Mouse (Mus musculus) C2C12 (cell line): ENCODE measurements around the gene Ppp6r3. TPM values are rescaled to one million over a fixed set of nuclear protein-coding genes. Genes with fewer than 3 reads are reported as not detected.

ENCODE experiments used
- H3K27me3 ChIP-seq: one replicate; pipeline ENCODE4 v1.6.1; 2011; ENCODE audit not compliant: control insufficient read depth, insufficient read depth, insufficient read length
- H3K36me3 ChIP-seq: one replicate; pipeline ENCODE4 v1.6.1; 2011; ENCODE audit not compliant: control insufficient read depth, insufficient read depth
- H3K4me3 ChIP-seq: one replicate; pipeline ENCODE4 v1.5.1; 2011; ENCODE audit warnings: mild to moderate bottlenecking, control low read depth; ENCODE audit not compliant: poor library complexity, insufficient read depth, severe bottlenecking
- H3K79me2 ChIP-seq: one replicate; pipeline ENCODE4 v1.6.1; 2011; ENCODE audit not compliant: control insufficient read depth, insufficient read depth
- H3K79me3 ChIP-seq: one replicate; pipeline ENCODE4 v1.6.1; 2011; ENCODE audit warnings: low read depth, control low read depth
- H3ac ChIP-seq: one replicate; pipeline ENCODE3; 2011; ENCODE audit warnings: low read depth; ENCODE audit not compliant: control insufficient read depth, insufficient read length
- CEBPB ChIP-seq: IDR thresholded peaks from one replicate; pipeline ENCODE4 v1.6.1; 2011; ENCODE audit warnings: low read depth, mild to moderate bottlenecking, control low read depth, moderate library complexity
- CTCF ChIP-seq: IDR thresholded peaks from one replicate; pipeline ENCODE4 v1.5.1; 2011; ENCODE audit not compliant: control insufficient read depth, insufficient read depth, insufficient read length
- FOSL1 ChIP-seq: IDR thresholded peaks from one replicate; pipeline ENCODE4 v1.8.0; 2011; ENCODE audit warnings: mild to moderate bottlenecking, low read length; ENCODE audit not compliant: poor library complexity, insufficient read depth, severe bottlenecking
- MAX ChIP-seq: IDR thresholded peaks from one replicate; pipeline ENCODE4 v1.6.1; 2011; ENCODE audit warnings: mild to moderate bottlenecking, control low read depth
- MYOD1 ChIP-seq: IDR thresholded peaks from one replicate; pipeline ENCODE4 v1.6.1; 2011; ENCODE audit warnings: low read depth; ENCODE audit not compliant: control insufficient read depth, insufficient read length
- MYOG ChIP-seq: IDR thresholded peaks from one replicate; pipeline ENCODE4 v1.6.1; 2011; ENCODE audit not compliant: control insufficient read depth, insufficient read length; ENCODE audit errors: extremely low read depth
- USF1 ChIP-seq: IDR thresholded peaks from one replicate; pipeline ENCODE4 v1.6.1; 2011; ENCODE audit warnings: low read depth, mild to moderate bottlenecking, control low read depth, moderate library complexity
- polyA plus RNA-seq: library from polyadenylated mRNA; unstranded; fragments of >200 nt; fragmentation: generic; extraction: Trizol; gene quantifications from one replicate; pipeline ENCODE4 v1.2.1, GENCODE M21; 2012; ENCODE audit warnings: missing spikeins

Gene Ppp6r3
- polyA plus RNA-seq, 1 experiment, result 18.1 TPM

DNA sequence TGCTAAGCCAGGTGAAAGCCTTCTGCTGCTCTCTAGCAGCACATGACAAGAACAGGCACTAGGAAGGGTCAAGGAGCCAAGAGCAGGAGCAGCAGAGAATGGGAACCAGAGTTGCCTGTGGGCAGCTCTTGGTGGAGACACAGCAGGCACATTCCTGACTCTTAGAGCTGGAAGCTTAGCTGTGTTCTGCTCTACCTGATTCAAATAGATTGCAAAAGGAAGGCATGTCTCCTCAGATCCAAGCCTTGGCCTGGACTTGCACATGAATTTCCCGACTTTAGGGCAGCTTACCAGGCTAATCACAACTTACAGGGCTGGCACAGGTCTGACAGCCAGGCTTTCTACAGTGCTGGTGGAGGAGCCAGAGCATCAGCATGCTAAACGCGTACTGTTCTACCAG is 115.6 kb downstream of the Ppp6r3 start:
- H3K4me3 ChIP-seq, result no peak overlapping the region
- H3K36me3 ChIP-seq, result peaks cover 67% of the 10 kb centered on the region

DNA sequence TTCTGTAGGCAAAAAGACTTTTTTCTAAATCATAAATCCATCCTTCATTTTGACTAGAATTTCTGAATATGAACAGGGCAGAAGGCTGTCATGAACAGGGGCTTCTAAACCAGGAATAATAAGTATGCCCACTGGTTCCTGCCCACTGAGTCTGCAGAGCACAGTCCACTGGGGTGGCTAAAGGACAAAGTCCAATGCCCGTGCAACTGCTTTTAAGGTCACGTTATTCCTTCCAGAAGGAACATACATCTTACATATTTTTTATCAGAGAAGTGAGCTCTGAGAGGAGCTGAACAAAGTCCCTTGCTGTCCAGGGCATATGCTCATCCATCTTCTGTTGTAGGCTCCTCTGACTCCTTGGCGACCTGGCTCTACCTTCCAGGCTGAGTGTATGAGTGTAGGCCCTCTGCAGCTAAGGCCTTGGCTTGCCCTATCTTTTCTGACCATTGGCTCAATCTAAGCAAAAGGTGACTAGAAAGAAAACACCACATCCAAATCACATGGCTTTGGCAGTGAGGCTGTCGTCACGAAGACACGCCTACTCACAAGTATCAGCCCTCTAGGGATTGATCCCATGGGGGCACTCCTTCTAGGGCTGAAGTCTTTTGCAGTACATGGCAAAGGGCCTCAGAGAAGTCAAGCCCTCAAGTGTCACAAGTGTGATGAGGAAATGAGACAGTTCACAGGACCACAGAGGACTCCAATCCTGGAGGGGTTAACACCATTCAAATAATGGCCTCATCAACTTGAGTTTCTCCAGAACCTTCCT is 117.0 kb downstream of the Ppp6r3 start:
- peaks cover 63% of the 10 kb centered on the region for H3K36me3 ChIP-seq
- H3K79me2 ChIP-seq, result no peaks in the 10 kb centered on the region
- no peaks in the 10 kb centered on the region for H3K27me3 ChIP-seq
- no peaks in the 10 kb centered on the region for H3K79me3 ChIP-seq
- TF ChIP-seq MYOD1, result no peak
- TF ChIP-seq CTCF, result no peak
- no peak for TF ChIP-seq FOSL1
- TF ChIP-seq USF1, result no peak
- no peak for TF ChIP-seq CEBPB
- no peak for TF ChIP-seq MAX
- no peak for TF ChIP-seq MYOG
- no peak overlapping the region for H3K4me3 ChIP-seq
- H3ac ChIP-seq, result no peak overlapping the region

More for the DNA sequence above, 115.6 kb downstream of the Ppp6r3 start:
- no peaks in the 10 kb centered on the region for H3K27me3 ChIP-seq
- H3ac ChIP-seq, result no peak overlapping the region
- no peaks in the 10 kb centered on the region for H3K79me3 ChIP-seq
- no peaks in the 10 kb centered on the region for H3K79me2 ChIP-seq
- TF ChIP-seq USF1 (no peak), FOSL1 (no peak), CTCF (no peak), MYOD1 (no peak), CEBPB (no peak), MYOG (no peak), MAX (no peak)

DNA sequence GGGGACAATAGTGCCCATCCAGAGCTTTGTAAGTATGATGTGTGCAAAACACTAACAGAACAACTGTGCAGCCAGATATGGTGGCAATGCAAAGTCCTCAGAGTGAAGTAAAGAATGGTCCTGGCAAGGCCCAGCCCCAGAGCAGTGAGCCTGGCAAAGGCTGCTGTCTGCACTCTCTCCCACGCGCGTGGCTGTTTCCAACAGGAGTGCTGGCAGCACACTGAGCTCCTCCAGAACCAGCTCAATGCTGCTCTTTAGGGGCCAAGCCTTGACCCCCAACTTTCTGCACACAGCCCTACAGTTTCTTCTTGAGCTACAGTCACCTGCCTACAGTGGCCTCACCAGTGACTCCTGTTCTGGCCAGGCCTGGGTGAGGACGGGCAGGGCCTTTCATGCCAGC is 117.8 kb downstream of the Ppp6r3 start:
- no peaks in the 10 kb centered on the region for H3K79me2 ChIP-seq
- TF ChIP-seq FOSL1, result no peak
- TF ChIP-seq MYOD1, result no peak
- no peak overlapping the region for H3K4me3 ChIP-seq
- no peaks in the 10 kb centered on the region for H3K79me3 ChIP-seq
- H3K36me3 ChIP-seq, result peaks cover 55% of the 10 kb centered on the region
- no peaks in the 10 kb centered on the region for H3K27me3 ChIP-seq
- no peak overlapping the region for H3ac ChIP-seq

DNA sequence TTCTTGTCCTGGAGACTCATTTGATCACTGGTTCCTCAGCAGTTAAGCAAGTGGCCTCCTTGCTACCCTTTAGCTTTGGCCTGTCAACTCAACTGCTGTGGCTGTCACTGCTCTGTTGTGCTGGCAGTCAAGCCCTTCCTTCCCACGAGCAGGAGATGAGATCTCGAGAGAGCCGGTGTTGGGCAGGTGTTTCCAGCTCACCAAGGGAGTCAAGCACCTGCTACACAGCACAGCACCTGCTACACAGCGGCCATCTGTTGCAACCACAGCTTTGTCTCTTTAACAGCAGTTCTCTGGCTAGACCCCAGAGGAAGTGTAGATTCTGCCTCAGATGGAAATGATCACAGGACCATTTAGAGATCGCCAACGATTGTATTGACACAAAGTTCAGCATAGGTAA is 123.9 kb downstream of the Ppp6r3 start:
- H3K79me2 ChIP-seq, result no peaks in the 10 kb centered on the region
- TF ChIP-seq MYOG (no peak), FOSL1 (no peak), CTCF (no peak), CEBPB (no peak), MYOD1 (no peak)
- no peaks in the 10 kb centered on the region for H3K79me3 ChIP-seq
- no peak overlapping the region for H3ac ChIP-seq
- H3K27me3 ChIP-seq, result no peaks in the 10 kb centered on the region
- H3K36me3 ChIP-seq, result peaks cover 25% of the 10 kb centered on the region
- H3K4me3 ChIP-seq, result no peak overlapping the region

DNA sequence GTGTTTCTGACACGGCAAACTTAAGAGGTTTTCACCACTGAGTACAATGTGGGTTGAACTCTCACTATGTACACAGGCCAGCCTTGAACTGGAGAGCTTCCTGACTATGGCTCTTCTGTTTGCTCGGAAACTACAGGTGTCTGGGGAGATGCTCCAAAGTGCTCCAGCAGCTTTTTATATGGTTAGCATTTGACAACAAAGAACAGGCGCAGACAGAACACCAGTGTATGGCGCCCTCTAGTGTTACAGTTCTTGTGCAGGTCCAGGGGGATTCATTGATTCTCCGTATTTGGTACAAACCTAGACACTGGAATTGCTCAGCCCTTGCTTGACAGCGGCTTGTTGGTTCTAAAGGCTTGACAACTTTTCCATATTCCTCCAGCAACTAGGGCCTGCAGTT is 124.4 kb downstream of the Ppp6r3 start:
- Histone ChIP-seq H3K79me2 (no peaks in the 10 kb centered on the region), H3K79me3 (no peaks in the 10 kb centered on the region), H3ac (no peak overlapping the region), H3K4me3 (no peak overlapping the region), H3K27me3 (no peaks in the 10 kb centered on the region), H3K36me3 (peaks cover 21% of the 10 kb centered on the region)
- TF ChIP-seq MYOG (no peak), USF1 (no peak), CTCF (peak; percentile 22)

DNA sequence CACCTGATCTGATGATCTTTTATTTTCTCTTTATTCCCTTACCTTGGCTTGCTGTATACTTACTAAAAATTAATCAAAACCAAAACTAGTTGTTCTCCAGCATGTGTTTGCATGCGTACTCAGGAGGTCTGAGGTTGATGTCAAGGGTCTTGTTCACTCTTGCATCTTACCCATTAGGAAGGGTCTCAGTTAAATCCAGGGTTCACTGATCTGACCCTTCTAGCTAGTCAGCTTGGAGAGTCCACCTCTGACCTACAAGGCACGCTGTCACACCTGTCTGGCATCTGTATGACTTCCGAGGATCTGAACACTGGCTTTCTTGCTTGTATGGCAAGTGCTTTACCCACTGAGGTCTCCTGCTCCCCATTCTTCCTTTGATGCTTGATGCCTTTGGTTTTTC is 124.8 kb downstream of the Ppp6r3 start:
- Histone ChIP-seq H3K27me3 (no peaks in the 10 kb centered on the region), H3ac (no peak overlapping the region), H3K36me3 (peaks cover 16% of the 10 kb centered on the region), H3K79me3 (no peaks in the 10 kb centered on the region), H3K79me2 (no peaks in the 10 kb centered on the region), H3K4me3 (no peak overlapping the region)
- TF ChIP-seq CTCF, result no peak
- no peak for TF ChIP-seq MYOG
- no peak for TF ChIP-seq FOSL1
- no peak for TF ChIP-seq CEBPB
- TF ChIP-seq MAX, result no peak
- no peak for TF ChIP-seq USF1
- no peak for TF ChIP-seq MYOD1
